Mouse (Mus musculus) olfactory bulb, adult 2 months (tissue): Measurements from ENCODE around the gene Gm26741.

Source experiments
- CTCF ChIP-seq: fragments of 200-500 bp; IDR thresholded peaks from 2 replicates; pipeline ENCODE4 v1.5.1; 2012; ENCODE audit warnings: low read depth, mild to moderate bottlenecking, low read length, moderate library complexity; ENCODE audit not compliant: insufficient read depth
- POLR2A ChIP-seq: fragments of 200-500 bp; IDR thresholded peaks from 2 replicates; pipeline ENCODE4 v1.6.1; 2012; ENCODE audit warnings: mild to moderate bottlenecking, low read depth, low read length, moderate library complexity; ENCODE audit not compliant: insufficient read depth

DNA sequence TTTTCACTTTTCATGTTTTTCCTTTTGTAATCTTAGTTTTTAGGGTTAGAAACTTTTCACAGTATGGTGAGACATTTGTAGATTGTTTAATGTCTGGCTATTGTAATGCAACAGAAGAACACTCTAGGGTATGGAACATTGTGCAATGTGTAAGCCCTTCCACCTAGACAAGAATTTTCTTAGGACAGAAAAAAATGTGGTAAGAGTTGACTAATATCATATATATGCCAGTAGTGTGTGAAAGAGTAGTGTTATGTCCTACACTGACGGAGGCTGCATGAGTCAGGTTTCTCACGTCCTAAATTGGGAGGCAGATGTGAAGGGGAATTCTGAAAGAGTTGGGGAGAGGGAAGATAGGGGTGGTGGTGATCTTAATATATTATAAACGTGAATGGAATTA is 41.2 kb downstream of the Gm26741 start:
- TF ChIP-seq CTCF (no peak), POLR2A (no peak)
